Mouse (Mus musculus) midbrain, embryonic 10.5 days (tissue): ENCODE measurements around the gene Fpr-rs7. TPM values are rescaled to one million over a fixed set of nuclear protein-coding genes. Genes with fewer than 3 reads are reported as not detected.

ENCODE experiments used
- DNase-seq: peaks from one replicate; pipeline ENCODE4 v3.0.0-alpha.2; 2017; ENCODE audit warnings: low spot score
- H3K27ac ChIP-seq: fragments of 300-500 bp; sonication (generic); replicated peaks from 2 replicates; pipeline ENCODE4 v1.5.1; 2016; ENCODE audit warnings: mild to moderate bottlenecking
- H3K27me3 ChIP-seq: fragments of 300-500 bp; sonication (generic); 2 replicates; pipeline ENCODE4 v1.6.1; 2016; ENCODE audit warnings: low read depth, mild to moderate bottlenecking; ENCODE audit not compliant: poor library complexity, severe bottlenecking
- H3K36me3 ChIP-seq: fragments of 300-500 bp; sonication (generic); 2 replicates; pipeline ENCODE4 v1.6.1; 2016; ENCODE audit warnings: mild to moderate bottlenecking, moderate library complexity
- H3K4me1 ChIP-seq: fragments of 300-500 bp; sonication (generic); 2 replicates; pipeline ENCODE4 v1.6.1; 2016
- H3K4me3 ChIP-seq: fragments of 300-500 bp; sonication (generic); 2 replicates; pipeline ENCODE4 v1.5.1; 2016; ENCODE audit warnings: mild to moderate bottlenecking, moderate library complexity
- H3K9me3 ChIP-seq: fragments of 300-500 bp; sonication (generic); replicated peaks from 2 replicates; pipeline ENCODE4 v1.6.1; 2016; ENCODE audit warnings: mild to moderate bottlenecking
- WGBS: fragments of 180-500 bp; shearing (Covaris S2); methylation state at CpG from one replicate; pipeline ENCODE4 v1.1.7; 2016; 5-methylcytosine and 5-hydroxymethylcytosine counted together
- polyA plus RNA-seq: library from polyadenylated mRNA; unstranded; fragments of >200 nt; fragmentation: Nextera tagmentation; extraction: Ambion mirVana; gene quantifications from 2 replicates; pipeline ENCODE4 v1.2.1, GENCODE M21; 2016

Fpr-rs7 gene
- polyA plus RNA-seq: not detected in 2 replicates

- no peaks in the 10 kb centered on the region for H3K4me1 ChIP-seq
These were observed at the start of gene Fpr-rs7 for GRCm38 (mm10) chr17:20114126-20114525. TSS of gene Fpr-rs7 (minus strand) at chr17:20114226.

DNA sequence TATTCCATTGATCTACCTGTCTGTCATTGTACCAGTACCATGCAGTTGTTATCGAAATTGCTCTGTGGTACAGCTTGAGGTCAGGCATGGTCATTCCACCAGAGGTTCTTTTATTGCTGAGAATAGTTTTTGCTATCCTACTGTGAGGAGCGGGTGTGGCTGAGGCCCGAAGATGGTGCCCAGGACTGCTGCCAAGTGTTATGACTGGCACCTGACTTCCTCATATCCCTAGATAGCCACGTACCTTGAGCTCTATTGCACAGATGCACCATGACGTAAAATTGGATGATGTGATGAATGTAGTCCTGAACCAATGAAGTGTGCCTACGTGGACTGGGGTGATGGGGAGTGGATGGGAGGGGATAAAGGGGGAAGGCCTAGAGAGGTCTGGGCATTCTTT lies 39.9 kb downstream of the Fpr-rs7 start:
- WGBS: 80% methylated on average over 6 of the region's 6 CpGs
- no peaks in the 10 kb centered on the region for H3K4me1 ChIP-seq
- H3K4me3 ChIP-seq: no peak overlapping the region
- no peak overlapping the region for H3K27ac ChIP-seq
- H3K27me3 ChIP-seq: no peaks in the 10 kb centered on the region
- H3K9me3 ChIP-seq: peaks cover 41% of the 10 kb centered on the region
- H3K36me3 ChIP-seq: no peaks in the 10 kb centered on the region
- DNase-seq: no peak

More at GRCm38 (mm10) chr17:20114126-20114525, at the start of gene Fpr-rs7:
- no peak within 1 kb of the TSS for H3K4me3 ChIP-seq
- peaks cover 44% of the 10 kb centered on the region for H3K9me3 ChIP-seq
- no peaks in the 10 kb centered on the region for H3K27me3 ChIP-seq
- H3K36me3 ChIP-seq: no peaks in the 10 kb centered on the region
- no peak for DNase-seq
- H3K27ac ChIP-seq: no peak within 1 kb of the TSS

GRCm38 (mm10) chr17:20071656-20072396 lies 42.2 kb downstream of the Fpr-rs7 start:
- no peaks in the 10 kb centered on the region for H3K4me1 ChIP-seq
- H3K27me3 ChIP-seq: no peaks in the 10 kb centered on the region
- DNase-seq: no peak
- H3K9me3 ChIP-seq: peaks cover 34% of the 10 kb centered on the region
- H3K36me3 ChIP-seq: no peaks in the 10 kb centered on the region
- WGBS: 88% methylated on average over 4 of the region's 4 CpGs
- H3K27ac ChIP-seq: no peak overlapping the region
- no peak overlapping the region for H3K4me3 ChIP-seq

Other genes with a start within 250 kb of the Fpr-rs7 start
- gene Vmn2r104, start 65.9 kb downstream of the Fpr-rs7 start, polyA plus RNA-seq: not detected in 2 replicates
- gene Fpr-rs6, start 68.9 kb upstream of the Fpr-rs7 start, polyA plus RNA-seq: not detected in 2 replicates
- gene Vmn2r105, start 120.8 kb upstream of the Fpr-rs7 start, polyA plus RNA-seq: not detected in 2 replicates
- not detected in 2 replicates for gene Vmn2r106, start 171.3 kb upstream of the Fpr-rs7 start, polyA plus RNA-seq
- gene Vmn2r107, start 231.0 kb upstream of the Fpr-rs7 start, polyA plus RNA-seq: not detected in 2 replicates